Mouse (Mus musculus) gastrocnemius, postnatal 36 days (tissue): ENCODE measurements around the gene 4930435E12Rik. TPM values are rescaled to one million over a fixed set of nuclear protein-coding genes. Genes with fewer than 3 reads are reported as not detected.

Experiments
- DNase-seq, 2 experiments: peaks; one replicate each; pipeline ENCODE4 v3.0.0; 2022
- intact Hi-C: fragments of 180-260 bp; cut with DNase I; formaldehyde crosslinking; loops from one replicate; pipeline ENCODE4 v1.15.1; 2025
- total RNA-seq, 2 experiments: library from RNA; stranded (reverse); gene quantifications; 2 replicates each; pipeline ENCODE4 v1.2.3; 2021

The 4930435E12Rik gene
- total RNA-seq, 2 experiments from 2014 or later: not detected

DNA sequence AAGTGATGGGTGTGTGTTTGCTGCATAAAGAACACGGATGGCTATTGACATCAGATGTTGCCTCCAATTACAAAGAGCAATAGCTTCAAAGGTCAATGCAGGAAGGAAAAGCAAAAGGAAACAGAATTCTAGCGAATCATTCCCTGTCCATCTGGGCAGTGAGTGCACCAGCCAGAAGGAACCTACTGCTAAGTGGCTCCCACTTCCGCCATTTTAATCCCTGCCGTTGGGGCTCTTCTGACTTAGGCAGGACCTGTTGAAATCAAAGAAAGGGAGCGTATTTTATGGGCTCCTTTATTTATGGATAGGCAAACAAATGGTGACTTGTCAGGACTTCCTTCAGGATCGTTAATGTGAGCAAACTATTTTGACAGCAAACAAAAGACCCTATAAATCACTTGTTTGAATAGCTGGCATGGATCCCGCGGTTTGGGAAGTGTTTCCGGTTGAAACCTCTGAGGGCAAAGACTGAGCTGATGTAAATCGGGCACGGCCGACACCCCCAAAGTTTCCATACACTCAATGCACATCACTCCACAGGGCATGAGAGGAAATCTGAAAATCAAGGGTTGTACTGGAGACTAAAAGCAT, 55.5 kb downstream of the 4930435E12Rik start:
- no peak for DNase-seq
- intact Hi-C loops: no loop called here

DNA sequence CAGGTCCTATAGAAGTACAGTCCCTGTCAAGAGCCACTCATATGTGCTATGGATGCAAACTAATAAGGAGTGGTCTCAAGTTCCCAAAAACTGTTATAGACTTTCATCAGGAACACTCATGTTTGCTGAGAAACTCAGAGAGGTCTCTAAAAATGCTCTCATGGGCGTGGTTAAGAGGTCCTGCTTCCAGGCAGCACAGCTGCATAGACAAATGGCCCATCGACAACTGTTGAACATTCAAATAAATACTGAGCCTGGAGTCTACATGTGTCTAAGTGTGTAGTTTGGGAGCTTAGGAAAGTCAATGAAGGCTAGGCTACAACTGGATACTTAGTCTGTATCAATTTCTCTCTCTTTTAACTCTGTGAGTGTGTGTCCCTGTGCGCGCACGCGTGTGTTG, 57.4 kb downstream of the 4930435E12Rik start:
- intact Hi-C loops: no loop called here
- no peak for DNase-seq

DNA sequence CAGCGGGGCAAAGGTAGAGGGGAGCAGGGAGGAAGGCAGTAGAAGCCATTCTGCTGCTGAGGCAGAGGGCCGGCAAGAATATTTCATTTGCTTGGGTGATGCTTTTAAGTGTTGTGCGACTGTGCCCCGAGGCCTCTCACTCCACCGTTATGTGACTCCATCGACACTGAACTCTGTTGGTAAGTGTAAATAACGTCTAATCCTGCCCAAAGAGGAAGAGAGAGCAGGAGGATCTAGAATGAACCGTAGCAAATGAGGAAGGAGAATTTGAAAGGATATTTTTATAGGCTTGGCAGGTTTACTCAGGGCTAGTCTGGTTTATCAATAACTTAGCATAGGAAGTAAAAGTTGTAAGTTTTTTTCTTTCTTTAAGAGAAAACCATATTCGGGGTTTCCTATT, 59.0 kb downstream of the 4930435E12Rik start:
- intact Hi-C loops: no loop called here
- DNase-seq: no peak

DNA sequence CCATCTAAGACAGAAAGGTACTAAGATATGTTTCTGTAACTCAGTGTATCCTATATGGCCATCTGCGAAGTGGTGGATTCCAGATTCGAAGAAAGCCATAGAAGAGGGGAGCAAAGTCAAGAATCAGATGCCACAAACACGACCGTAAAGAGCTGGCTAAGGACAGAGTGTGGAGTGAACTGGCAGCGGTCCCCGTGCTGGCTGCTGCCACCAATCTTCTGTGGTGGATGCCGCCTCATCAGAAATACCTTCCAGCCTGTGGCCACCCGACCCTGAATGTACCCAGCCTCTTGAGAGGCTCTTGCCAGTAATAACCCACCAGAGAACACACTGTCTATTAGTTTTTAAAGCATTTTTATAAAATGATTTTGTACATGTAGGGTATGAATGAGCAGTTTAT, 60.2 kb downstream of the 4930435E12Rik start:
- intact Hi-C loops: no loop called here
- DNase-seq: no peak

DNA sequence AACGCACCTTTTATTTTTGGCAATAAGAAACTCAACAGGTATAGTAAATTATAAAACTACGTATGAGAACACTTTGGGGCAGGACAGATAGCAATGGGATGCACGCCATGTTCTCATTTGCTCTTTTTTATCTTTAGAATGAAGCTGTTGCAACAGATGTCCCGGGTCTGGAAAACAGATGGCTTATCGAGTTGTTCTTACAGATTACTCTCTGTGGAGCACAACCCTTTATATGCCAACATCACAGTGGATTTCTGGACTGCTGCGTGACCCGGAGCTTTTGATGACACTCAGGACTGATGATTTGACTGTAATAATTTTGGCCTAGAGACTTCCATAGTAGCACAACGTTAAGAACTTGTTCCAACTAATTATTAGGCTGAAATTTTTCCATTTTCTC, 60.8 kb downstream of the 4930435E12Rik start:
- intact Hi-C loops: no loop called here

DNA sequence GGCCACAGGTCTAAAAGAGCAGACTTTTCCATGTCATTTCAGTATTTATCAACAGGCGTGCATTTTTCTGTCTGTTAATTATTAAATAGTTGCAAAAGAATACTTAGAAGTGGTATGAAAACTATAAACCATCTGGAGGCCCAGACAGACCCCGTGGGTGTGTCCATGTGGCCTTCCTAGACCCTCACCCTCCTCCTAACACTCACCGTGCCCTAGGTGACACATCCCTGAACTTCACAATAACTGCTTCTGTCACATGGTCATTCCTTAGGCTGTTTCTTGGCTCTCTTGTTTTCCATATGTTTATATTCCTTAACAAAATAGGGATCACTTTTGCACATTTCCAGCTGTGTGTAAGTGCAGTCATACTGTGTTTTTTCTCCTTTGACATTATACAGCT, 61.9 kb downstream of the 4930435E12Rik start:
- no peak for DNase-seq
- intact Hi-C loops: no loop called here

More for the DNA sequence above, 60.8 kb downstream of the 4930435E12Rik start:
- no peak for DNase-seq

DNA sequence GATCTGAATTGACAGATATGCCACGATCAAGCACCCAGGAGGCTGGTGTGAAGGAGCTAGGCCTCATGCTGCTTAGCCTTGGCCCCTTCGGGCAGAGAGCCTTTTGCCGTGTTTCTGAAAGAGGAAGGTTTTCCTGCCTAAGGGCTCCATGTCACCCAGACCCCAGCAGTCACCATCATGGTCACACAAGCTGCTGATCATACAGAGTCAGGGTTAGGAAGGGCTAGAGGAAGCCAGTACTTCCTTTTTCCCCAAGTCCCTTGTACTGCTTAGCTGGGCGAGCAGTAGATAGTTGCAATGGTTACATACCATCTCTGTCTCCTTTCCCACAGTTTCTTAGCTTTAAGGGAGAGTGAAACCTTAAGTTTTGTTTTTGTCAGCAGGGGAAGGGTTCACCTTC, 65.0 kb downstream of the 4930435E12Rik start:
- DNase-seq: no peak
- intact Hi-C loops: no loop called here

DNA sequence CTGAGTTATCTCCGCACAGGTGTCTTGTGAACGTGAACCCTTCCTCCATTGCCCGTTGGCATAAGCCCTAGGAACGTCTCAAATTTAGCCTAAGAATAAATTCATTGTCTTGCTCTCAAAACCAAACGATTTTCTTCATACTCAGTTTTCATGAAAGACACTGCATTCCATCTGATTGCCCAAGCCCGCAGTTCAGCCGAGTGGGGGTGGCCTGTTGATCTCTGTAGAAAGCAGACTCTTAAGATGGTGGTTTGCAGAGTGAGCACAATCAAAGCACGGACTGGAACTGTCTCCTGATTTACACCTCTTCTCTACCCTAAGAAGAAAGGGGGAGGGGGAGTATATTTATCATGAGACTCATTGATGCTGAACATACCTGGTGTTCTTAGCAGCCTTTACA, 66.1 kb downstream of the 4930435E12Rik start:
- no peak for DNase-seq
- intact Hi-C loops: no loop called here

Other genes starting within 250 kb of the 4930435E12Rik start
- 10 to 100 TPM; 12.3 to 12.4 TPM for gene Arhgap31, start 115.5 kb downstream of the 4930435E12Rik start, total RNA-seq
- 1 to 10 TPM; 3.8 to 4.4 TPM for gene B4galt4, start 86.5 kb downstream of the 4930435E12Rik start, total RNA-seq
- not detected for gene Upk1b, start 28.4 kb downstream of the 4930435E12Rik start, total RNA-seq
- gene Igsf11, start 63.9 kb upstream of the 4930435E12Rik start, total RNA-seq: under 1 TPM; 0.20 to 0.54 TPM